Mouse (Mus musculus) retina, postnatal 1 day (tissue): ENCODE measurements around the gene Kcng3.
A peak's percentile ranks its signal among the peaks of the same experiment; 100 is the strongest.

Source experiments
- DNase-seq: peaks from one replicate; pipeline ENCODE4 v3.0.0-alpha.2; 2012

The Kcng3 gene

DNA sequence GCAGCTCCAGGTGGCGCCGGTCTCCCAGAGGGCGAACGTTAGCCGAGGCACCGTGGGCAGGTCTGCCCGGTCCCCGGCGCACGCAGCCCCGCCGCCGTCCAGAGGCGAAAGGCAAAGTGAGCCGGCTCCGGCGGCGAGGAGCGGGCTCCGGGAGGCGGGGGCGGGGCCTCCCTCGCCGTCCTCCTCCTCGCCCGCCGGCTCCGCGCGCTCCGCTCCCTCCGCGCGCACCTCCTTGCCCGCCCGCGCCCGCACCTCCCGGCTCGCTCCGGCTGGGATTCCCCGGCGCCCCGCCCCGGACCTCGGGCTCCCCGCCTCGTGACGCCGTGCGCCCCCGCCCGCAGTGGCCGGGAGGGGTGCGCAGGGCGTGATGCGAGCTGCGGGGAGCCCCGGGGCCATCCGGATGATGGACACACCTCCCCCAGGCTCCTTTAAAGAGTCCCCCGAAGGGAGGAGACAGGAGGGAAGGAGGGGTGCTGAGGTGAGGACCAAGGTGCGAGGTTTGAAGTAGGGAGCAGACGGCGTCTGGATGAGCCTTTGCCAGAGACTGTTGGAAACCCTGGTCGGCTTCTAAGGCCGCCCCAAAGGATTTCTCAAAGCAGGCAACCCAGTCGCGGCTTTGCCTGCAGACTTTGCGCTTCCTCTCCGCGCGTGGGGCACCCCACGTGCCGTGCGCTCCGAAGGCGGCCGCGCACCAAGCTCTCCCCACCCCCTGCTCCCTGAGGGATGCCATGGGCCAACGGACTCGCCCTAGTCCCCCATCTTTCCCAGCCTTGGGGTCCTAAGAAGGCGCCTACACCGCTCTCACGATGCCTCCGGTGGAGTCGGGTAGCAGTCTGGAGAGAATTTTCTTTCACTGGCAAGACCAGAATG, at the start of gene Kcng3:
Gene Kcng3, minus strand, starts transcription at position 113 of the 870 bp plus-strand sequence.
- peak; percentile 61 for DNase-seq

DNA sequence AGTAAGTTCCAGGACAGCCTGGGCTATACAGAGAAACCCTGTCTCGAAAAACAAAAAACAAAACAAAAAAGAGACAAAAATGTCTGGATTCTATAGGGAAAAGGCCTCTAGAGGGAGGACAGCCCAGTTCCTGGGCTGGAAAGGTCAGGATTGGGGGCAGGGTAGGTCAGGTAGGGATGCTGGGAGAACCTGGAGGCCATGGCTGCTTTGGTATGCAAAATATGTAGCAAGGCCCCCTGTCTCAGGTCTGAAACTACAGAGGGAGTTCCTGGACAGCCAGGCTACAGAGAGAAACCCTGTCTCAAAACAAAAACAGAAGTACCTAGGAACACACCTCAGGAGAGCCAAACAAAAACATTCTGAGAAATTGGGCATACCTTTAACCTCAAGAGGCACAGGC, 45.7 kb upstream of the Kcng3 start:
- no peak for DNase-seq

DNA sequence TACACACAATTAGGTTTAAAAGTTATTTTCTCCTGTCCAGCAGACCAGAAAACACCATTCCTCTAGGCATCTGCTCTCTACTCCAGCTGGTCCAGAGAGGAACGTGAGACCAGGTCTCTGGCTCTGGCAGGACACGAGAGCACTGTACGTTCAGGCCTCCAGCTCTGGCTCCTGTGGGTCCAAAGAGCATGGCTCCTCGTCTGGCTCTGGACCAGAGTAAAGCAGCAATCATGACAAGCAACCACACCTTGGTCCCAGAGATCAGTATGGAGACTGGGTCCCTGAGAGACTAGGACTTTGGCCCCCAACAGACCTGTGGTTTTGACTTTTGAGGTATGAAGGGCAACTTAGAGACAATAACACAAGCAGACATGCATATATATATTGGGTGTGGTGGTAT, 41.0 kb upstream of the Kcng3 start:
- DNase-seq: no peak

DNA sequence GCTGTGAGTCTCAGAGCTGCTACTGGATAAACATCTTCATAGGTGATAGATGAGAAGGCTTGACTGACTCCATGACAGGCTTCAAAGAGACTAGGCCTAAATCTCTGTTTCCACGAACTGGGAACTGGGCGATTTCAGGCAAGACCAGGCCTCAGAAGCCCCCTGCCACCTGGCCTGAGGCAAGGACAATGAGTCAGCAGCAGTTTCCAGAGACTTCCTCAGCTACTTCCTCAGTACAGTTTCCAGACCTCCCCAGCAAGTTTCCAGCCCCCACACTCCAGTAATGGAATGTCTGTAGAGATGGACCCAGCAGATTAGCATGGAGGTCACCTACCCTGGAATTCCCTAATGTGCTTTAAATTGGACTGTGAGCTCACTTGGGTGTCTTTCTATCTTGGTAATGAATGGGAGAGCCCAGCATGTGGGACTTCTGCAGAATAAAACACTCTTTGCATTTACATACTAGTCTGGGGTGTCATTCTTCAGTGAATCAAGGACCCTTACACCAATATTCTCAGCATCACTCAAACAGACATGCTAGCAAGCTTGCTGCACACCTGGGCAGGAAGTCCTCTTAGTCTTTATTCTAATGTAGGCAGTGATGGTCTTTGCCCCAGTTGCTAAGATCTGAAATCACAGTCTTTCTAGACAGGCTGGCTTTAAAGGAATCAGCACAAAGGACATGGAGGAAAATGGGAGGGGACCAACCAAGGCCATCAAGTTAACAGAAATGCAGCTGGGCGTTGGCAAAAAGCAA, 36.4 kb upstream of the Kcng3 start:
- no peak for DNase-seq

DNA sequence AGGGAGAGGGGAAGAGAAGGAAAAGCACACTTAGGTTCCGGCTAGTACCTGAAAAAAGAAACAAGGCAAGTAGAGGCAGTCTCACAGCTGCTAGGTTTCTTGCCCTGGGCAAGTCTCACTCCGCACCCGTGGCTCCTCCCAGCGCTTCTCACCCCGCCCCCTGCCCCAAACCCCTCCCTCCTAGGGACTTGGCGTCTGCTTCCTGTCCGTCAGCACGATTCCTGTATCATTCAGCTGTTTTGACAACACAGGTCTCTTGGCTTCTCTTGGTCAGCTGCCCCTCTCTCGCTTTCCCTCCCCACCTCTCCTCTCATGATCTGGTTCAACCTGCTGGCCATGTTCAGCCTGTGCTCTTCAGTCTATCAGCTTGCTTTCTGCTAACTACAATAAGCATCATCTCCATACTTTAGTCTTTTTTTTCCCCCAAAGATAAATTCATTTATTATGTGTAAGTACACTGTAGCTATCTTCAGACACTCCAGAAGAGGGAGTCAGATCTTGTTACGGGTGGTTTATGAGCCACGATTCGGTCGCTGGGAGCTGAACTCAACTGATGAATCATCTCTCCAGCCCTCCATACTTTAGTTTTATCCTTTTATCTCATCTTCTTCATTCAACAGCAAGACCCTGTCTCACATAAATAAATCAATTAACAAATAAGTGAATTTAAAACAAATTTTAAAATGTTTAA, 35.0 kb upstream of the Kcng3 start:
- DNase-seq: no peak

DNA sequence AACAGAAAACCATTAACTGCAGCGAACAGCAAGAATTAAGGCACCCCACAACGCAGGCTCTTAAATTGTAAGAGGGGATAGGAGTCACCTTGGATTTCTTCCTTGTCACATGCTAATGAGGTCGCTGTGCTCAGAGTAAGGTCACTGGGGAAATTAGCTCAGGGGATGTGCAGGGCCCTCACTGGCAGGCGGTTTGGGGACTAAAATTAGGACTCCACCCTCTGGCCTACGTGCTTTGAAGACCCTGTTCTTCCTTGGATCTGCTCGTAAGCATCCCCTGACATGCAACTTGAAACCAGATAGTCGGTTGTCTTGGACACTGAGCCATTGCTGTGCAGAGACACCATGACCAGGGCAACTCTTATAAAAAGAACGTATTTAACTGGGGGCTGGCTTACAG, 33.1 kb upstream of the Kcng3 start:
- DNase-seq: no peak

DNA sequence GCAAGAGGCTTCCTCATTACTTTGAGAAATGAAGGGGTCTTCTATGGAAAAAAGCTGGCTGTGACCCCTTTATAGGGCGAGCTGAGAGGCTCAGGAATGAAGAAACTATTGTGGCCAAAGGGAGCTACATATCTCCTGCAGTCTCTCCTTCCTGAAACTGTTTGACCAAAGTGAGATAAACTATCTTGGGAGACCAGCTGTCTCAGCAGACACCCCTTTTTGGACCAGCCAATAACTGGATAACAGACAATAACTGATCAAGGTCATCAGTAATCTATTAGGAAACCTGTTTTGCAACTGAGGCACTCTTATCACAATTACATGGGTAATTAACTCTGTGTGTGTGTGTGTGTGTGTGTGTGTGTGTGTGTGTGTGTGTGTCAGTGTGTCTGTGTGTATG, 27.2 kb upstream of the Kcng3 start:
- DNase-seq: no peak

DNA sequence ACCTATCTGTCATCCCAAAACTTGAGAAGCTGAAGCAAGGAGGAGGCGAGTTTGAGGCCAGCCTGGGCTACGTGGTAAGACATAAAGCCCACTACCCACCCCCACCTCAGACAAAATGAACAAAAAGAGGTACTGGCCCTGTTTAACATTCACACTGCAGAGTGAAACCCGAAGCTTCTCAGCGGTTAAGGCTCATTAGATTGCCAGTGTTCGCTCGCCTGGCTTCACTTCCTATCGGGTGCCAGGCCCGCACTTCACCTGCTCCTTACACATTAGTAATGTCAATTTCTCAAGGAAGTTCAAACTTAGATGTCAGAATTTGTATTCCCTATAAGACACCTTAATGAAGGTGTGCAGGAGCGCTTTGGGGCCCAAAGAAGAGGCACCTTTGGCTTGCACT, 25.7 kb upstream of the Kcng3 start:
- DNase-seq: no peak

DNA sequence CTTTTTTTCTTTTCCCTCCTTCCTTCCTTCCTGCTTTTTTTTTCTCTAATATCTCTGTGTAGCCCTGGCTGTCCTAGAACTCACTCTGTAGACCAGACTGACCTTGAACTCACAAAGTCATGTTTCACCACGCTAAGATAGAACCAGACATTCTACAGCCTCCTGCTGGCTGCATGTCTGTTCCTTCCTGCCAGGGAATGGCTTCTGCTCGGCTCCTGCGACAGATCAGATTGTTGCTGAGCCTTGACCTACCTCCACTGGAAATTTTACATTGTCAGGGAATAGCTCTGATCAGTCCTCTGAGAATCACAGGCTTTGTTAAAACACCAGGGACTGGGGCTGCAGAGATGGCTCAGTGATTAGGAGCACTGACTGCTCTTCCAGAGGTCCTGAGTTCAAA, 24.0 kb upstream of the Kcng3 start:
- DNase-seq: no peak

DNA sequence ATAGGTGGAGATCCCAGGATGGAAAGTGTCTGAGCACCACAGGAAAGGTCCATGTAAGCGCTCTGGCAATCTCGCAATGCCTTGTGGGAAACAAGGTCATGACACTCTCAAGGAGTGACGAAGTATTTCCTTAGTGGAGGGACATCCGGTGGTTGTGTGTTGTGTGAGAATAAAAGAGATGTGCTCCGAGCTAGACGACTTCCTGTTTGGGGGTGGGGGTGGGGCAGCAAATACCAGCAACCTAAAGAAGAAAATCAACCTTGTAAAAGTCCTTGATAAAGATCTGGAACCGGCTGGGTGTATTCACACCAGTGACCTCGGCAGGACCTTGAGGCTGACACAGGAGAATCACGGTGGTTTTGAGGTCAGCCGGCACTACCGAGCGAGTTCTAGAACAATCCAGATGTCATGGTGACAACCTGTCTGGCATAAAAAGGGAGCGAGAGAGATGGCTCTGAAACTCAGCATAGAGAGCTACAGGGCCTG, 23.0 kb upstream of the Kcng3 start:
- no peak for DNase-seq

DNA sequence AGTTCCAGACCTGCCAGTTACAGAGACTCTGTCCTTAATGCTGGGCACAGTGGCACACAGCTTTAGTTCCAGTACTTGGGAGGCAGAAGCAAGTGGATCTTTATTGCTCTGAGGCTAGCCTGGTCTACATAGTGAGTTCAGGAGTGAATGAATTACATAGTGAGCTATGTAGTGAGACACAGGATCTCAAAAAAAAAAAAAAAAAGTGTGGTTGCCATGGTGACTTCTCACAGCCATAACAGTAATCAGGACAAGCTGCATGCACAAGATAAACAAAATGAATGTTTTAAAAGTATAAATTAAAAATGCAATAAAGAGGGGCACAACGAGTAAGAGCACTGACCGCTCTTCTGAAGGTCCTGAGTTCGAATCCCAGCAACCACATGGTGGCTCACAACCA, 21.9 kb upstream of the Kcng3 start:
- no peak for DNase-seq

DNA sequence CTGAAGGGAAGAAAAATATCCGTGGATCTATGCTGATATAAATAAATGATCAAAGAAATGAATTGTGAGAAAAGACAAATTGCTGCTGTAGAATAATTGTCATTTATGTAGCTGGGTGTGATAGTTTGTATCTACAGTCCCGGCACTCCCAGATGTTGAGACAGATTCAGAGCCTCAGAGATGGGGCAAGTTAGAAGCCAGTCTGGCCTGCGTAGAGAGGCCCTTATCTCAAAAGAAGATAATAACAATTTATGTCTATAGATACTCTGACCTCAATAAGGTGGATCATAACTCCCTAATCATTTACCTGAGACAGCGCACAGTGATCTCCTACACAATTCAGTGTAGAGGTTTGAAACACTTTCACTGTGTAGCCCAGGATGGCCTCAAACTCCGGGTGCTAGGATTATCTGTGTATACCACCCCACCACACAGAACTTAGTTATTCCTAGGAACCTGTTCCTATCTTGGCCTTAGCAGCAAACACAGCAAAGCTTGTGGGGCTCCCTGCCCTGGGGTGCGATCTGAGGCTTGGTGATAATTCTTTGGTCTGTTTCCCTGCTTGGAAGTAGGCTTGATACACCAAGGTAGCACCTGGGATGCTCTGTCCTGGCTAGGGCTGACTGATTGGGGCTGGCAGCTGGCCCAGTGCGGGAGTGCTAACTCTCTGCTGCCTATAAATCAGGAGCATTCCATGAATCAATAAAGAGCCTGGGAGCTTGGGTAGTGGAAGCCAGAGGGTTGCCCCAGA, 19.4 kb upstream of the Kcng3 start:
- DNase-seq: no peak

DNA sequence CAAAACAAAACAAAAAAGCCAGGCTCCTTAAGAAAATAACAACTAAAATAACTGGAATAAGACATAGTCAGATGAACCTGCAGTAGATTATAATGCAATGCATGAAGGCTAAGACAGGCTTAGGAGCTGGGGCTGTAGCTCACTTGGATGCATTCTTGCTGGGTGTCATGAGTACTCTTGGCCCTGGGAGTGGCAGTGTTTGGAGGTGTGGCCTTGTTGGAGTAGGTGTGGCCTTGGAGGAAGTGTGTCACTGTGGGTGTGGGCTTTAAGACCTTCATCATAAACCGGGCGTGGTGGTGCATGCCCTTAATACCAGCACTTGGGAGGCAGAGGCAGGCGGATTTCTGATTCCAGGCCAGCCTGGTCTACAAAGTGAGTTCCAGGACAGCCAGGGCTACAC, 18.3 kb upstream of the Kcng3 start:
- no peak for DNase-seq

DNA sequence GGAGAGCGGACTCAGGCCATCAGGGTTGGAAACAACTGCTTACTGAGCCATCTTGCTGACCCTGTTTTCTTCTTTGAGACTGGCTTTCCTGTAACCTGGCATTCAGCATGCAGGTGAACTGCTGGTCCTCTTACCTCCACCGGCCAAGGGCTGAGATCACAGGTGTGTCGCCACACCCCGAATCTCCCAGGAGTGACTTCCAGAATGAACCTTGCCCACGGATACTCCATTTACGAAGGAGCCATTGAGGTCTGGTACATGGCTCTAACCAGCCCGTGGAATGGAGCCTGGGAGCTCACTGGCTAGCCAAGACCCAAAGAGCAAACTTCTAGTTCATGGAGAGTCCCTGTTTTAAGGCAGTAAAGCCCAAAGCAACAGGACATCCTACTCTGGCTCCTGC, 15.7 kb upstream of the Kcng3 start:
- DNase-seq: no peak

DNA sequence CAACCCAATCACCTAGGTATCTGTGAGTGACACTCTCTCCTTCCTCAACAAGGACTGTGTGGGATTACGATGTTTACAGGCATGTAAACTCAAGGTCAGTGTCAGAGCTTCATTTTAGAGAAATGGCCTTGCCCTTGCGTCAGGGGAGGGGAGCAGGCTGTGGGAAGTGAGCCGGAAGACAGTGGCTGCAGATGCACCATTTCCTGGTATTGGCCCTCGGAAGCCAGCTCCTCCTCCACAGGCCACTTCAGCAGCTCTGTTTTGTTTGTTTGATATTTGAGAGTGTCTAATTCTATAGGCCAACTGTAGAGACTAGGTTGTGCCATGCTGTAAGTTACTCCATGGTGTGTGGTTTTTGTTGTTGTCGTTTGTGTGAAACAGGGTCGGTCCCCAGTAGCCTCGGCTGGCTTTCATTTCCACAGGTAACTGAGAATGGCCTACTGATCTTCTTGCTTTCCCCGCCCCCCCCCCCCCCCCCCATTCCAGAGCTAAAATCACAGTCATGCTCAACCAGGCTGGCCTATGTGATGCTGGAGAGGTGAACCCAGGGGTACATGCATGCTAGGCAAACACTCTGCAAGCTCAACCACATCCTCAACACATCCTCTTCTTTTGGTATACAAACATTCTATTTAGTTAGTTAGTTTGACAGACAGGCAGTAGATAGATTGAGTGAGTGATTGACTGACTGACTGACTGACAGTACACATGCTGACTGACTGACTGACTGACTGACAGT, 14.9 kb upstream of the Kcng3 start:
- DNase-seq: no peak

DNA sequence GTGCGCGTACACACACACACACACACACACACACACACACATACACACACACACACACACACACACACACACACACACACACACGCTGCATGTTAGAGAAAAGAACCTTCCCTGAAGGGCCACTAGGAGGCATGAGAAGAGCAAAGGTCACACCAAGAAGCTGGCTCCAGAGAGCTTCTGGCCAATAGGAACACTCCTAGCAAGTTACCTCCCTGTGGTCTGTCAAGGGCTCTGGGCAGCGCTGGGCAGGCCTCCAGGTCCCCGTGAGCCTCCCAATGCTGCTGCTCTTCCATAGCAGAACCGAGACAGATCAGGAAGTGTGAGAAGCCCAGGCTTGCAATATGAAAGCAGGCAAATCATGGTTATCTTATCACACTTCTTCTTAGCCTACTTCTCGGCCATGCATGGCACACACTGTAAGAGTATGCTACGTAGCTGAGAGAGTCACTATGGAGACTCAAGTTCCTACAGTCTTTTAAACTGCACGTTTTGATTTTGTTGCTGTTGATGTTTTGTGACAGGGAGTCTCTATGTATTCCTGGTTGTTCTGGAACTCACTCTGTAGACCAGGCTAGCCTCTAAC, 13.6 kb upstream of the Kcng3 start:
- DNase-seq: peak; percentile 32

DNA sequence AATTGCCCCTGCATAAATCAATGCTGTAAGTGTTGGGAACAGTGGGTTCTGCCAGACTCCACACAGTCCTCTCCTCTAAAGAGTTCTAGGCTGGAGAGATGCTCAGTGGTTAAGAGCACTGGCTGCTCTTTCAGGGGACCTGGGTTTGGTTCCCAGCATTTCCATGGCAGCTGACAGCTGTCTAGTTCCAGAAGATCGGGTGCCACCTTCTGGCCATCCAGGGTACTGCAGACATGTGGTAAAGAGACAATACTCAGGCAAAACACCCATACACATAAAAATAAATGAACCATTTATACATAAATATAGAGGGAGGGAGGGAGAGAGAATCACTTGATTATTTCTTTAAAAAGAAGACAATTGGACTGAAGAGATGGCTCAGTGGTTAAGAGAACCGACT, 5.7 kb upstream of the Kcng3 start:
- DNase-seq: peak; percentile 40

DNA sequence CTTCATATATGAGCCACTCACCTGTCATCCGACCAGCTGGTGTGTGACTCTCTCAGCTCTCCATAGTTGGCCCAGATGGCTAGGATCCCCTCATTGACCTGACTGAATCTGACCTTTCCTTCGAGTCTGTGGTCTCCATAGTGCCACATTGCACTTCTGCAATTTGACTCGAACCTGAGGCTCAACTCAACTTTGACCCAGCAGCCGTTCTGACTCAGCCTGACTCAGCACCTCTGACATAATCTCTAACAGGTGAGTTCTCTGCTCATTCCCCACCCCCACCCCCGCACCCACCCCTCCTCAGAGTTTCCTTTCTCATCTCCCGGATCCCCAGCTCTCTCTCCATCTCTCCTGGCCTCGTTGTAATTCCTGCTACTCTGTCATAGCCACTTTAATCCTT, 4.7 kb upstream of the Kcng3 start:
- no peak for DNase-seq

DNA sequence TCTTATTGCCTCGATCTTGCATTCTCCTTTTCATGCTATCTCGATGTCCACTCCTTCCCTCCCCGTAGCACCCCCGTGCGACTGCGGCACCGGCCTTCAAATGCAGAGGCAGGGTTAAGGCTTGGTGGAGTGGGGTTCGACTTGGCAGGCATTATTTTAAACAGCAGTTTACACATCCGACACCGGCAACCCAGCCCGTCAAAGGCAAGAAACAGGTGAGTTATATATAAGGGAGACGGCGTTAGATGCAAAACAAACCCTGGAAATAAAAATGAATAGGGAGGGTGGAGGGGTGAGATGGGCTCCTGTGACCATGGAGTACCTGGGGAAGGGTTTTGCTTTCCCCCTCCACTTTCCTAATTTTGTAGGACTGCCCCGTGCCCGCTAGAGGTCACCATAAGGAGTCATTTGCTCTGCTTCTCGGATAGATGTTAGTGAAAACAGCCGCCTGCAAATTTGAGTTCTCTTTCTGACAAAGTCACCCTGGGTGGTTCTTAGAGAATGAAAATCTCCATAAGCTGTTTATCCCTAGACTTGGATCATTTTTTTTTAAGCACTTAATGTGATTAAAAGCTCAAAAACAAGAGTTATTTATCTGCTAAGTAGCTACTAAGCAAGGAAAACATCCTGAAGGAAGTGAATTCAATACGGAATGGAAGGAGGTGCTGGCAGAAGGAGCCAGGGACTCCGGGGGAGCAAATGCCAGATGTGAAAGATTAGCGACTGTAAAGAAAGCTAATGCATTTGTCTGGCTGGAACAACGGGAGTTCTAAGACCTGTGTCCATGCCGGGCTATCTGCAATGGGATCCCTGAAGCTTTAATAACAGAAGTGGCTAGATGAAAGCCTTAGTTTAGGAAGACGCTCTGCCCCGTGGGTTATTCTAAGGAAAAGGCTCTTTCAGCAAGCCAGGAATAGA, 1.2 kb upstream of the Kcng3 start:
- DNase-seq: peak; percentile 83
